Mouse (Mus musculus) MEL (cell line): Measurements from ENCODE around the gene Dyrk1b. TPM values are rescaled to one million over a fixed set of nuclear protein-coding genes. Genes with fewer than 3 reads are reported as not detected.
A peak's percentile ranks its signal among the peaks of the same experiment; 100 is the strongest.

Source experiments
- DNase-seq: peaks from one replicate; pipeline ENCODE4 v3.0.0; 2011; ENCODE audit warnings: low read depth, low spot score
- H3K27ac ChIP-seq: 2 replicates; pipeline ENCODE4 v1.5.1; 2012; ENCODE audit warnings: low read depth, mild to moderate bottlenecking, control low read depth, low read length, moderate library complexity; ENCODE audit not compliant: control insufficient read depth
- H3K27me3 ChIP-seq, 2 experiments: fragments of 150-350 bp in 1 of 2; sonication (generic) in 1 of 2; 2 replicates each; pipeline ENCODE4 v1.6.1; 2012; ENCODE audit warnings: low read length in 2 of 2, mild to moderate bottlenecking in 2 of 2, improper control_type of control experiment in 1 of 2, moderate library complexity in 1 of 2; ENCODE audit not compliant: insufficient read depth in 2 of 2, control insufficient read depth in 1 of 2
- H3K36me3 ChIP-seq, 2 experiments: 2 replicates each; pipeline ENCODE4 v1.6.1; 2012 to 2014; ENCODE audit warnings: low read length in 2 of 2, improper control_type of control experiment in 1 of 2, inconsistent platforms in 1 of 2, mild to moderate bottlenecking in 1 of 2; ENCODE audit not compliant: insufficient read depth in 2 of 2, control insufficient read depth in 1 of 2
- H3K4me1 ChIP-seq, 2 experiments: fragments of 150-350 bp in 1 of 2; sonication (generic) in 1 of 2; 2 replicates each; pipeline ENCODE4 v1.6.1; 2012; ENCODE audit warnings: low read length in 2 of 2, improper control_type of control experiment in 1 of 2, mild to moderate bottlenecking in 1 of 2; ENCODE audit not compliant: insufficient read depth in 2 of 2, control insufficient read depth in 1 of 2
- H3K4me3 ChIP-seq, 2 experiments: fragments of 150-350 bp in 1 of 2; sonication (generic) in 1 of 2; 2 replicates each; pipeline ENCODE4 v1.5.1; 2012; ENCODE audit warnings: low read depth in 2 of 2, low read length in 2 of 2, mild to moderate bottlenecking in 2 of 2, moderate library complexity in 2 of 2, control low read depth in 1 of 2, improper control_type of control experiment in 1 of 2; ENCODE audit not compliant: control insufficient read depth in 1 of 2, insufficient read depth in 1 of 2
- H3K79me2 ChIP-seq: 2 replicates; pipeline ENCODE4 v1.6.1; 2012; ENCODE audit warnings: mild to moderate bottlenecking, low read length, moderate library complexity; ENCODE audit not compliant: control insufficient read depth, poor library complexity, insufficient read depth
- H3K9ac ChIP-seq: 2 replicates; pipeline ENCODE4 v1.6.1; 2012; ENCODE audit warnings: low read depth, mild to moderate bottlenecking, control low read depth, low read length, moderate library complexity; ENCODE audit not compliant: control insufficient read depth, poor library complexity, severe bottlenecking
- H3K9me3 ChIP-seq: fragments of 150-350 bp; sonication (generic); replicated peaks from 2 replicates; pipeline ENCODE4 v1.6.1; 2012; ENCODE audit warnings: mild to moderate bottlenecking, low read length, improper control_type of control experiment, moderate library complexity; ENCODE audit not compliant: insufficient read depth
- CHD2 ChIP-seq: IDR thresholded peaks from 2 replicates; pipeline ENCODE4 v1.6.1; 2011; ENCODE audit warnings: low read length, improper control_type of control experiment
- CTCF ChIP-seq, 3 experiments: IDR thresholded peaks in 2 of 3; conservative IDR thresholded peaks in 1 of 3; 2 replicates each; pipeline ENCODE4 v1.5.1; 2011 to 2012; ENCODE audit warnings: low read length in 3 of 3, low read depth in 2 of 3, mild to moderate bottlenecking in 2 of 3, improper control_type of control experiment in 1 of 3, inconsistent platforms in 1 of 3, mixed read lengths in 1 of 3, moderate library complexity in 1 of 3; ENCODE audit not compliant: control insufficient read depth in 1 of 3, insufficient read depth in 1 of 3, poor library complexity in 1 of 3, severe bottlenecking in 1 of 3
- ELF1 ChIP-seq: IDR thresholded peaks from 2 replicates; pipeline ENCODE4 v1.6.1; 2014; ENCODE audit warnings: low read depth, mild to moderate bottlenecking, inconsistent platforms, low read length, improper control_type of control experiment, moderate library complexity
- ETS1 ChIP-seq: IDR thresholded peaks from 2 replicates; pipeline ENCODE4 v1.6.1; 2012; ENCODE audit warnings: low read depth, mild to moderate bottlenecking, inconsistent platforms, low read length, improper control_type of control experiment, moderate library complexity
- GABPA ChIP-seq: IDR thresholded peaks from 2 replicates; pipeline ENCODE4 v1.6.1; 2012; ENCODE audit warnings: low read depth, mild to moderate bottlenecking, inconsistent platforms, low read length, improper control_type of control experiment, moderate library complexity
- HCFC1 ChIP-seq: IDR thresholded peaks from 2 replicates; pipeline ENCODE4 v1.6.1; 2012; ENCODE audit warnings: low read depth, mild to moderate bottlenecking, inconsistent platforms, low read length, improper control_type of control experiment, moderate library complexity
- MAFK ChIP-seq: IDR thresholded peaks from 2 replicates; pipeline ENCODE4 v1.6.1; 2011; ENCODE audit warnings: low read depth, mild to moderate bottlenecking, low read length, improper control_type of control experiment, borderline replicate concordance
- MAX ChIP-seq: IDR thresholded peaks from 2 replicates; pipeline ENCODE4 v1.6.1; 2011; ENCODE audit warnings: low read length, improper control_type of control experiment
- MXI1 ChIP-seq: IDR thresholded peaks from 2 replicates; pipeline ENCODE4 v1.6.1; 2011; ENCODE audit warnings: mild to moderate bottlenecking, low read depth, low read length, improper control_type of control experiment
- MYC ChIP-seq: IDR thresholded peaks from 2 replicates; pipeline ENCODE4 v1.6.1; 2011; ENCODE audit warnings: low read depth, mild to moderate bottlenecking, low read length, improper control_type of control experiment, moderate library complexity
- POLR2AphosphoS2 ChIP-seq: IDR thresholded peaks from 2 replicates; pipeline ENCODE4 v1.6.1; 2011; ENCODE audit warnings: low read length, improper control_type of control experiment
- POLR2AphosphoS5 ChIP-seq: IDR thresholded peaks from 2 replicates; pipeline ENCODE4 v1.6.1; 2012; ENCODE audit warnings: low read depth, borderline replicate concordance, mild to moderate bottlenecking, inconsistent platforms, low read length, moderate library complexity, mixed read lengths
- RAD21 ChIP-seq: IDR thresholded peaks from 2 replicates; pipeline ENCODE4 v1.6.1; 2011; ENCODE audit warnings: mild to moderate bottlenecking, low read depth, low read length, improper control_type of control experiment
- SIN3A ChIP-seq: IDR thresholded peaks from 2 replicates; pipeline ENCODE4 v1.6.1; 2012; ENCODE audit warnings: low read length, improper control_type of control experiment, inconsistent platforms
- SMC3 ChIP-seq: IDR thresholded peaks from 2 replicates; pipeline ENCODE4 v1.6.1; 2011; ENCODE audit warnings: low read depth, low read length, improper control_type of control experiment
- TBP ChIP-seq: IDR thresholded peaks from 2 replicates; pipeline ENCODE4 v1.8.0; 2011; ENCODE audit warnings: low read depth, low read length, improper control_type of control experiment
- USF2 ChIP-seq, 2 experiments: IDR thresholded peaks; 2 replicates each; pipeline ENCODE4 v1.6.1; 2011 to 2012; ENCODE audit warnings: improper control_type of control experiment in 2 of 2, low read length in 2 of 2, borderline replicate concordance in 1 of 2, inconsistent platforms in 1 of 2, low read depth in 1 of 2, mild to moderate bottlenecking in 1 of 2; ENCODE audit not compliant: insufficient read depth in 1 of 2
- ZC3H11A ChIP-seq: IDR thresholded peaks from 2 replicates; pipeline ENCODE4 v1.6.1; 2012; ENCODE audit warnings: low read depth, mild to moderate bottlenecking, inconsistent platforms, low read length, improper control_type of control experiment
- ZMIZ1 ChIP-seq: IDR thresholded peaks from 2 replicates; pipeline ENCODE4 v1.6.1; 2012; ENCODE audit warnings: low read depth, mild to moderate bottlenecking, inconsistent platforms, low read length, improper control_type of control experiment, moderate library complexity
- ZNF384 ChIP-seq: IDR thresholded peaks from 2 replicates; pipeline ENCODE4 v1.6.1; 2012; ENCODE audit warnings: low read depth, mild to moderate bottlenecking, inconsistent platforms, low read length, improper control_type of control experiment
- polyA plus RNA-seq, 2 experiments: library from polyadenylated mRNA; stranded (reverse) in 1 of 2; unstranded in 1 of 2; fragments of >175 nt in 1 of 2; fragments of >200 nt in 1 of 2; gene quantifications; 2 replicates each; pipeline versions ENCODE4 v1.2.1 to v1.2.4; 2012; ENCODE audit warnings: low replicate concordance in 2 of 2, low read depth in 1 of 2; ENCODE audit not compliant: insufficient read length in 2 of 2, insufficient read depth in 1 of 2, missing spikeins in 1 of 2
- total RNA-seq: library from RNA; depleted of rRNA; stranded (reverse); fragments of 300-350 nt; gene quantifications from 2 replicates; pipeline ENCODE4 v1.2.3, GENCODE M21; 2012

Gene Dyrk1b
- total and polyA plus RNA-seq, 3 experiments: 0.85 to 0.89 TPM; not detected in 1

- TF ChIP-seq MAFK (peak; percentile 10; the same call in 1 of the 2 replicates), SMC3 (no peak), MYC (peak; percentile 99), CHD2 (no peak), ZNF384 (no peak), USF2 (IDR thresholded peaks at IDR 0.05; ENCODE audit: borderline replicate concordance in 1 of 2, insufficient read depth in 1 of 2, low read depth in 1 of 2, low read length in 2 of 2) (0 out of 4 replicates have a peak, but pooled peaks of 1 of the 2 experiments have one; percentile 15), GABPA (no peak), ELF1 (peak; percentile 98), MAX (peak; percentile 97), SIN3A (peak; percentile 90), POLR2AphosphoS5 (no peak), ZC3H11A (no peak), ETS1 (peak; percentile 41; the same call in 1 of the 2 replicates), POLR2AphosphoS2 (peak; percentile 95), MXI1 (peak; percentile 98), ZMIZ1 (peak; percentile 74), RAD21 (no peak), TBP (peak; percentile 83), HCFC1 (peak; percentile 86)
These were observed 9.5 kb upstream of the Dyrk1b start, which contains the start of gene Fbl (continued) for GRCm38 (mm10) chr7:28169489-28170422.

GRCm38 (mm10) chr7:28175358-28175757 lies 3.9 kb upstream of the Dyrk1b start:
- Histone ChIP-seq H3K36me3 (peaks cover 15 to 16% of the 10 kb centered on the region in 2 experiments), H3K4me3 (no peak overlapping the region), H3K9ac (no peak overlapping the region), H3K27ac (no peak overlapping the region), H3K4me1 (peaks cover 0 to 20% of the 10 kb centered on the region in 2 experiments; a peak in 3 of 4 replicates), H3K9me3 (no peaks in the 10 kb centered on the region)
- no peak for TF ChIP-seq ZC3H11A
- TF ChIP-seq CTCF (IDR thresholded peaks at IDR 0.05 in 2 of 3, conservative IDR thresholded peaks at IDR 0.05 in 1 of 3; ENCODE audit: control insufficient read depth in 1 of 3, insufficient read depth in 1 of 3, low read depth in 2 of 3, low read length in 3 of 3, poor library complexity in 1 of 3, severe bottlenecking in 1 of 3): no peak
- TF ChIP-seq, all 39 proteins: peak for 0
- H3K79me2 ChIP-seq: peaks cover 52% of the 10 kb centered on the region
- H3K27me3 ChIP-seq: no peaks in the 10 kb centered on the region
- DNase-seq: no peak
